Mouse (Mus musculus): ENCODE results near the gene Gnmt.
"Not testable (repeated sequence)": the region's sequence is repeated elsewhere in the genome, so short reads cannot be mapped to it uniquely, and the experiment has no call there.

DNA sequence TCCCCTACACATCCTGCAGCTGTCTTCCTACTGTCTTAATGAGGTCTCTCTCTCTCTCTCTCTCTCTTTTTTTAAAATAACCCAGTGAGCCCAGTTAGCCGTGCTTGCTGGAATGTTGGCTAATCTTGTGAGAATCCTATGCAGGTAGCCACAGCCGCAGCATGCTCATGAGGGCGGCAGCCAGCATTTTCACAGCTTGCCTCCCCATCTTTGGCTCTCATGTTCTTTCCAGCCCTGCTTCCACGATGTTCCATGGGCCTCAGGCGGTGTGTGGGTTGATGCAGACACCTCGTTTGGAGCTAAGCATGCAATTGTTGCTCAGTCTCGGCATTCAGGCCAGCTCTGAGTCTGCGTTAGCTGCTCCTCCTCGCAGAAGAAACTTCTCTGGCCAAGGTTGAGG, 35.9 kb upstream of the Gnmt start:
- not testable (repeated sequence) for TF ChIP-seq POLR2A (IDR thresholded peaks at IDR 0.05; ENCODE audit: low read depth, low read length); CTCF (IDR thresholded peaks at IDR 0.05; ENCODE audit: extremely low read depth, insufficient read depth, insufficient read length, insufficient replicate concordance)
